Mouse (Mus musculus): Measurements from ENCODE around the gene Dnajc6.

- TF ChIP-seq GATA1 (IDR thresholded peaks at IDR 0.05; ENCODE audit: low read length): no peak
- no peak for TF ChIP-seq TAL1 (IDR thresholded peaks at IDR 0.05; ENCODE audit: low read length)
Observed at GRCm38 (mm10) chr4:101449344-101449743, 47.1 kb upstream of the Dnajc6 start.
